Mouse (Mus musculus): ENCODE results near the gene A830018L16Rik.
"Not testable (repeated sequence)": the region's sequence is repeated elsewhere in the genome, so short reads cannot be mapped to it uniquely, and the experiment has no call there.

The A830018L16Rik gene

DNA sequence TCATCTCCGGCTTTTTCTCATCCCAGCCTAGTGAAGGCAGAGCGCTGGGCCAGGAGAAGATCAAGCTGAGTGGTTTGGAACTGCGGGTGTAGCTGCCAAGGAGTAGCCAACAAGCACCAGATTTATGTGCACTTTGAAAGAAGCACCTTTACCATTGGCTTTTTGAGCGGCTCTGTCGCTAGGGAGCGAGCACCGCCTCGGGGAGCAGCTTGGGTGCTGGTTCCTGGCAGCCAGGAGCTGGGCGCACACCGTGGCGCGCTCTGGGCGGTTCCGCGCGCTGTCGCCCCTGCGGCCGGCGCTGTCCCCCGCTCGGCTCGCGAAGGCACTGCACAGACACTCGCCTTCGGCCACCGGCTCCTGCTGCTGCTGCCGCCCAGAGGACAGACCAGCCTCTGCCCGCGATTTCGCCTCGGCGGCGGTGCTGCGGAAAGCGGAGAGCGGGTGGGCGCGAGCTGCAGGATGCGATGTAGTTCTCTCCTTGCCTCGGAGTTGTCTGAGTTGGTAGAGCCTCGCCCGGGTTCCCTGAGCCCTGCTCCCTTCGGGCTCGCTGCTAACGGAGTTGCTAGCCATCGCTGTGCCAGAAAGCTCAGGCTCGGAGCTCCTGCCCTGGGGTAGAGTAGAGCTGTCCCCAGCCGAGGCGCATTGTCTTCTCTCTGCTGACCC lies at the start of gene A830018L16Rik:
TSS of gene A830018L16Rik (plus strand) at position 212 of the 663 bp plus-strand sequence.
- peak; percentile 22 for DNase-seq (ENCODE audit: extremely low spot score, low read depth, low spot score)

DNA sequence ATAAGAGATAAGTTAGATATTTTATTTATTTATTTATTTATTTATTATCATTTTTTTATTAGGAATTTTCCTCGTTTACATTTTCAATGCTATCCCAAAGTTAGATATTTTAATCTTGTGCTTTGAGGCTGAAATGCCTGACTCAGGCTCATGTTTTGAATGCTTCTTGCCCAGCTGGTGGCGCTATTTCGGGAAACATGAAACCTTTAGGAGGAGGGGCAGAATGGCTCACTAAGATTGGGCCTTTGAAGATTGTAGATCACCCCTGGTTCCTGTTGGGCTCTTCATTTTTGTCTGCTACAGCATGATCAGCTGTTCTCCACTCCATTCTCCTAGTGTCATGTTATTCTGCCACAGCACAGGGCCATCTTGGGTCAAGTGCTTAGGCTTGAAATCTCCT lies 28.1 kb upstream of the A830018L16Rik start:
- DNase-seq (ENCODE audit: extremely low spot score, low read depth, low spot score), result no peak

- no peak for DNase-seq (ENCODE audit: extremely low spot score, low read depth, low spot score)
These were observed 18.5 kb upstream of the A830018L16Rik start for GRCm38 (mm10) chr1:11395408-11395807.

DNA sequence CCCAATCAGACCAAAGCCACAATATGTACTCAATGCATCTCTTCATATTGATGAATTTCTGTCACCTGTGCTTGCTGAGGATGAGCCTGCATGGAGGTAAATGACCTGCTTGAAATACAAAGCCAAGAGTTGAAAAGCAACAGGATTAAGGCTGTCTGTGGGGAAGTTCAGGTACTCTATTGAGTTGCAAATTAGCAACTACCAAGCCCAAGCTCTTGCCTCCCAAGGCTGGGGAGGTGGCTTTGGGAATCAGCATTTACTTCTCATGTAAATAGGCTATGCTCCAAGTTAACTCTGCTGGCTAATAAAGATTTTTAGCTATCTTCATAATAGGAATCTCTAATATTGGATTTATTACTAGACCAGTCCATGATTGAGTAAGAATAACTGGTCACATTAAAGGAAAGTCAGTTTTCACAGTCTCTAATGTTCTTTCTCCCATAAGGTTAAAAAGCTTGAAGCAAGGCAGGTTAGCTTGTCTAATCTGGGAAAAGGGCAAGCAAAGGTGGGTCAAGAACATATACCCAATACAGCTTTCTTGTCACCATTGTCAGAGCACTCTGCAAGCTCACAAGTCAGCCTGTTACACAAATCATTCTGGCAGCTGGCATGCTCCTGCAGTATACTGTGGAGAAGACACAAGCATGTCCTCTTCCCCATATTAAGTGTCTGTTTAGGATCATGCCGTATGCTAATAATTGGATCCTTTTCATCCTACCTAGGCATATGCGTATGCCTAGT lies 17.7 kb upstream of the A830018L16Rik start:
- DNase-seq (ENCODE audit: extremely low spot score, low read depth, low spot score), result no peak

GRCm38 (mm10) chr1:11401159-11401558 lies 12.7 kb upstream of the A830018L16Rik start:
- no peak for DNase-seq (ENCODE audit: extremely low spot score, low read depth, low spot score)

DNA sequence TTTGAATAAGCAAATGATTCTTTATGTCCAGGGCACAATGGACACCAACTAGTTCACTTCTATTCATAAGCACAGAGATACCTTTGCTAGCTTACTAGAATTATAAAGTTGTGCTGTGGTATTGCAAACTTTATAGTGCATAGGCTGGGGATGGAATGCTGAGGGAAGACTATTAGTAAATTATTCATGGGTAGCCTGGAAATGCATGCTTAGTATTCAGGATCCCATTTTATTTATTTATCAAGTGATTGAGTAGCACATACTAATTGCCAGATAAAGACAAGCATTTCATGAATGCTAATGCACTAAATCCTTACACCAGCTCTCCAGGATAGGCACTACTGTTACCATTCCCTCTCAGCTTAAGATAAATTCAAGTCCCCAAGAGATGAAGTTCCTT lies 8.4 kb upstream of the A830018L16Rik start:
- DNase-seq (ENCODE audit: extremely low spot score, low read depth, low spot score), result no peak

GRCm38 (mm10) chr1:11406026-11406425 lies 7.9 kb upstream of the A830018L16Rik start:
- DNase-seq (ENCODE audit: extremely low spot score, low read depth, low spot score), result no peak

- no peak for DNase-seq (ENCODE audit: extremely low spot score, low read depth, low spot score)
These were observed 655 bp downstream of the A830018L16Rik start for GRCm38 (mm10) chr1:11414560-11414959.

DNA sequence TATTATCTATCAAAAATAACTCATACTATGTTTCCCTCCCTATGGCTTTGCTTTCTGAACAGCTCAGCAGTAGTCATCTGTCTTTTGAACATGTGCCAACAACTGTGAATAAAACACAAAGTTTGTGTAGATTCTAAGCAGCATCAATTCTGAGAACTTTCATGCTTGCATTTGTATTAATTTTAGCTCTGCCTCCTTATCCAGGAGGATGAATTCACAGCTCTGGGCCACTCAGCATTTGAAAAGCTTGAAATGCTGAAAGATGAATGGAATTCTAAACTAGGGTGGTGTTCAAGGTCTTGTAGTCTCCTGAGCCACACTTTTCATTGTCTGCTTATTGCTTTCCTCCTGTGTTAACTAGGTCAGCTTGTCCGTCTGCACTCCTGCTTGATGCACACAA lies 13.4 kb downstream of the A830018L16Rik start:
- DNase-seq (ENCODE audit: extremely low spot score, low read depth, low spot score), result no peak

GRCm38 (mm10) chr1:11458353-11458752 lies 44.4 kb downstream of the A830018L16Rik start:
- DNase-seq (ENCODE audit: extremely low spot score, low read depth, low spot score), result no peak

GRCm38 (mm10) chr1:11466325-11466724 lies 52.4 kb downstream of the A830018L16Rik start:
- no peak for DNase-seq (ENCODE audit: extremely low spot score, low read depth, low spot score)

GRCm38 (mm10) chr1:11467065-11467643 lies 53.2 kb downstream of the A830018L16Rik start:
- no peak for DNase-seq (ENCODE audit: extremely low spot score, low read depth, low spot score)

GRCm38 (mm10) chr1:11492936-11493335 lies 79.0 kb downstream of the A830018L16Rik start:
- no peak for DNase-seq (ENCODE audit: extremely low spot score, low read depth, low spot score)

DNA sequence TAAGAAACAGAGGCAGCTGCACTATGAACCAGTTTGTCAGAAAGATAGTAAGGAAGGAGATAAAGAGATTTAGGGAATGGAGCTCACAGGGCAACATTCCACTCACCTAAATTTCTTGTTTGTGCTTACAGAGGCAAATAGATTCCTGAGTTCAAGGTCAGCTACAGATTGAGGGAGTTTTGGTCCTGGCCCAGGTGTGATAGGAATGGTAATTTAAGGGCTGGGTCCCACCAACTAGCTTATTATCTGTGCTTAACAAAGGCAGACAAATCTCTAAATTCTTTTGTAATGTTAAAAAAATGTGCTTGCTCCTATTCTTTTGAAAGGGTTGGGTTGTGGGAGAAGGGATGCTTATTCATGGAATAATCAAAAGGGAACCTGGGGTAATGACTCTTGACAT lies 87.7 kb downstream of the A830018L16Rik start:
- DNase-seq (ENCODE audit: extremely low spot score, low read depth, low spot score), result no peak

DNA sequence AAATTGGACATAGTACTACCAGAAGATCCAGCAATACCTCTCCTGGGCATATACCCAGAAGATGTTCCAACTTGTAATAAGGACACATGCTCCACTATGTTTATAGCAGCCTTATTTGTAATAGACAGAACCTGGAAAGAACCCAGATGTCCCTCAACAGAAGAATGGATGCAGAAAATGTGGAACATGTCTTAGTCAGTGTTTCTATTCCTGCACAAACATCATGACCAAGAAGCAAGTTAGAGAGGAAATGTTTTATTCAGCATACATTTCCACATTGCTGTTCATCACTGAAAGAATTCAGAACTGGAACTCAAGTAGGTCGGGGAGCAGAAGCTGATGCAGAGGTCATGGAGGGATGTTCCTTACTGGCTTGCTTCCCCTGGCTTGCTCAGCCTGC lies 135.9 kb downstream of the A830018L16Rik start:
- DNase-seq (ENCODE audit: extremely low spot score, low read depth, low spot score), result not testable (repeated sequence)

DNA sequence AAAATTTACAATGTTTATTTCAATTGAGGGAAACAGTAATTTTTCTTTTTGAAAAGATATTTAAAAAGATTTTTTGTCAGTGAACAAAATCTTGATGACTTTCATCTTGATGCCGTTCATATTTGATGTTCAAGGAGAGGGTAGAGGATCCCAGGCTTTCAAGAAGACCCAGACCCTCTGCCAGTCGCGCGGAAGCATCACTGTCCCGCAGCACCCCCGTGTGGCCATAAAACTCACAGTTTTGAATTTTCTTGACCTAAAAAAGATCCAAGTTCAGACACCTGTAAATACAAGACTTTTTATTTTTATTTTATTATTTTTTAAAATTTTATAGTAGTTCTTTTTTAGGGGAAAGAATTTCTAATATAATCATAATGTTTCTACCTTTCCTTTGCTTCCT lies 151.4 kb downstream of the A830018L16Rik start:
- DNase-seq (ENCODE audit: extremely low spot score, low read depth, low spot score), result no peak

DNA sequence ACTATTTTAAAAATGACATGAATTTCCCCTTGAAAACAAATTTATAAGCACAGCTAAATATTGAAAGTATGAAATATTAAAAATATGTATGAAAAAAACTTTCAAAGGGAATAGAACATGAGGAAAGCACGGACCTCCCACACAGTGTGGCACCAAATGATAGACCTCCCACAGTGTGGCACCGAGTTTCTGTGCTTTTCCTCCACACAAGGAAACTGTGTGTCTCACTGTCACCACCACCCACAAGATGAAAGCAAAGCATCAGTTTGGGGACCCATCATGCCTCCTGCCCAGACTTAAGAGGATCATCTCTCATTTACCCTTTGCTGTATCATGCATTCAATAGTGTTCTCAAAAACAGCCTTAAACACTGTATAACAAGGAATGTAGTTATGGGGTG lies 152.8 kb downstream of the A830018L16Rik start:
- DNase-seq (ENCODE audit: extremely low spot score, low read depth, low spot score), result no peak

DNA sequence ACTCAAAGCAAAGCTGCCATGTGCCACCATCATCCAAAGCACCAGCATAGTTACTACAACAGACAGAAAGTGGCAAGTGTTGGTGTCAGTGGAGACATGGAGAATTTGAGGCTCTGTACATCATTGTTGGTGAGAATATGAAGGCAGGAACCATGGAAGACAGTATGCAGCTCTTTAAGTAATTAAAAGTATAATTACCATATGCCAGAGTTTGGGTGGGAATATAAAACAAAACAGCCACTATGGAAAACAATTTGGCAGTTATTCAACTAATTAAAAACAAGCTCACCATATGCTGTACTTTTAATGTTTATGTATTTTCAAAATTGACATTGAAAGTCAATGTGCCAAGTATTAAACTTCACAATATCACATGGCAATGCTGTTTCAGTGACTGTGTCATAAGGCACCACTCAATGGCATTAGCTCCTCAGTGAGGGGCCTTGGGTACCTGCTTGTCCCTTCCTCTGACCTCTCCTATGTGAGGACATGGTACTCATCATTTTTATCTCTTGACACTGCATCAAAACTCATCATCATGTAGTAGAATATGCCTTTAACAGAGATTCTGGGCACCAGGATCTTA lies 153.5 kb downstream of the A830018L16Rik start:
- no peak for DNase-seq (ENCODE audit: extremely low spot score, low read depth, low spot score)

- DNase-seq (ENCODE audit: extremely low spot score, low read depth, low spot score), result no peak
These were observed 156.4 kb downstream of the A830018L16Rik start for GRCm38 (mm10) chr1:11570274-11570673.

- no peak for DNase-seq (ENCODE audit: extremely low spot score, low read depth, low spot score)
These were observed 159.6 kb downstream of the A830018L16Rik start for GRCm38 (mm10) chr1:11573462-11573861.

DNA sequence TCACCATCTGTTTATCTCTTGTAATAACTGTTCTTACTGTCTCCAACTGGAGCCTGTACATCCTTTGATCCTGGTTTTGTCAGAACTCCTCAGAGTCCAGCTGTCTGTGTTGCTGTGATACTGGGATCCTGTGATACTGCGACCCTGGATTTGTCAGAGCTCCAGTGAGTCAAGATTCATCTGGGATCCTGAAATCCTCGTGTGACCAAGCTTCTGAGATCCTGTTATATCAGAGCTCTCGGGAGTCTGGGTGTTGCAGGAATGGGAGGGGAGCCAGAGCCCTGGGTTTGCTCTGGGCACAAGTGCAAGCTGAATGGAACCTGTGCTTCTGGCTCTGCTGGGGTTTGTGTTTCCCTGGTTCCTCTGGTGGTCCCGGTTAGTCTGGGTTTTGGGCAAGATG lies 166.1 kb downstream of the A830018L16Rik start:
- no peak for DNase-seq (ENCODE audit: extremely low spot score, low read depth, low spot score)

DNA sequence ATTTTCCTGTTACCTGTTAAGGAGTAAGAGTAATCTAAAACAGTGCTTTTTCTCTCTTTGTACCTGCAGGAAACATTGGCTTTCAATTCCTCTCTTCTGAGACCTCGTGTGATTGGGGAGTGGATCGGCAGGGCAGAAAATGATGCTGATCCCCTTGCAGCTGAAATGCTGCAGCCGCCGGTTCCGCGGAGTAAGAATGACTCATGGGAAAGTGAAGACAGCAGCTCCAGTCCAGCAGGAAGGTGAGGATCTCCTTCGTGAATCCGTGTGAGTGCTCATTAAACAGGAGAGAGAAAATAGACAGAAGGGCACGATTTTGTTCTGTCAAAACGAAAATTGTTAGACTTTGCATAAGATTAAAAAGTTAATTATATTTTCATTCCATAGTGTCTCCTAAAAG lies 174.4 kb downstream of the A830018L16Rik start:
- DNase-seq (ENCODE audit: extremely low spot score, low read depth, low spot score), result no peak

Measured in hindlimb bud, embryonic 11.5 days (tissue).